Mouse (Mus musculus) forebrain, embryonic 15.5 days (tissue): Measurements from ENCODE around the gene Pard3. TPM values are rescaled to one million over a fixed set of nuclear protein-coding genes. Genes with fewer than 3 reads are reported as not detected.

Experiments
- ATAC-seq: fragments of 200-750 bp; cut with Nextera tagmentation; replicated peaks from 2 replicates; pipeline ENCODE4 v1.8.0; 2017; ENCODE audit warnings: mild to moderate bottlenecking, moderate TSS enrichment, moderate library complexity
- H3K27ac ChIP-seq: fragments of 300-500 bp; sonication (generic); replicated peaks from 2 replicates; pipeline ENCODE4 v1.5.1; 2015; ENCODE audit warnings: mild to moderate bottlenecking, inconsistent platforms
- H3K27me3 ChIP-seq: fragments of 300-500 bp; sonication (generic); 2 replicates; pipeline ENCODE4 v1.6.1; 2015; ENCODE audit warnings: inconsistent platforms
- H3K36me3 ChIP-seq: fragments of 300-500 bp; sonication (generic); 2 replicates; pipeline ENCODE4 v1.6.1; 2015; ENCODE audit warnings: mild to moderate bottlenecking, inconsistent platforms
- H3K4me1 ChIP-seq: fragments of 300-500 bp; sonication (generic); 2 replicates; pipeline ENCODE4 v1.6.1; 2015; ENCODE audit warnings: inconsistent platforms
- H3K4me2 ChIP-seq: fragments of 300-500 bp; sonication (generic); replicated peaks from 2 replicates; pipeline ENCODE4 v1.6.1; 2015; ENCODE audit warnings: mild to moderate bottlenecking, inconsistent platforms
- H3K4me3 ChIP-seq: fragments of 300-500 bp; sonication (generic); 2 replicates; pipeline ENCODE4 v1.5.1; 2015; ENCODE audit warnings: mild to moderate bottlenecking, inconsistent platforms
- H3K9ac ChIP-seq: fragments of 300-500 bp; sonication (generic); replicated peaks from 2 replicates; pipeline ENCODE4 v1.6.1; 2015; ENCODE audit warnings: mild to moderate bottlenecking, inconsistent platforms
- H3K9me3 ChIP-seq: fragments of 300-500 bp; sonication (generic); 2 replicates; pipeline ENCODE4 v1.6.1; 2016; ENCODE audit warnings: inconsistent platforms
- WGBS: fragments of 180-500 bp; shearing (Covaris S2); methylation state at CpG from one replicate; pipeline ENCODE4 v1.1.7; 2015; ENCODE audit warnings: mixed read lengths; 5-methylcytosine and 5-hydroxymethylcytosine counted together
- polyA plus RNA-seq: library from polyadenylated mRNA; unstranded; fragments of >200 nt; fragmentation: Nextera tagmentation; extraction: Ambion mirVana; gene quantifications from 2 replicates; pipeline ENCODE4 v1.2.1, GENCODE M21; 2015

The Pard3 gene
- polyA plus RNA-seq, 1 experiment from 2014 or later: 18.6 TPM

- H3K9ac ChIP-seq: no peak overlapping the region
- H3K9me3 ChIP-seq: no peaks in the 10 kb centered on the region
- no peak overlapping the region for H3K27ac ChIP-seq
- no peaks in the 10 kb centered on the region for H3K27me3 ChIP-seq
- 43% methylated on average over 4 of the region's 4 CpGs for WGBS
- H3K4me3 ChIP-seq: no peak overlapping the region
- H3K4me2 ChIP-seq: no peak overlapping the region
- no peak for ATAC-seq
- H3K4me1 ChIP-seq: peaks cover 5% of the 10 kb centered on the region; the same call in 1 of the 2 replicates
- no peaks in the 10 kb centered on the region for H3K36me3 ChIP-seq
Observed at GRCm38 (mm10) chr8:127145135-127145534, 81.4 kb downstream of the Pard3 start.

DNA sequence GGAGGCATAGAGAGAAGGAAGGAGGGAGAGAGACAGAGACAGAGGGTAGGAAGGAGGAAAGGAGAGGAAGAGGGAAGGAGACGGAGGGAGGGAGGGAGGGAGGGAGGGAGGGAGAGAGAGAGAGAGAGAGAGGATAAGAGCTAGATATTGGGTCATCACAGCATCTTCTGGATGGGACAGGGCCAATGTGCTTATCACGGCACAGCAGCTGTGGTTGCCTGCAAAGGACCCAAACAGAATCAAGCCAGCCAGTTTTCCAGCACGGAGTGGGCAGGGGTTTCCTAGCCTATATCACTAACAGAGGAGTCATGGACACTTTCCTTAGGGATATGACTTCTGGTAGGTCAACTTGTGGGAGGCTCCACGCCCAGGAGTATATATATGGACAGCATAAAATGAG is 82.4 kb downstream of the Pard3 start:
- H3K27ac ChIP-seq: no peak overlapping the region
- H3K9ac ChIP-seq: no peak overlapping the region
- ATAC-seq: no peak
- no peak overlapping the region for H3K4me3 ChIP-seq
- 72% methylated on average over 4 of the region's 4 CpGs for WGBS
- no peak overlapping the region for H3K4me2 ChIP-seq
- H3K27me3 ChIP-seq: no peaks in the 10 kb centered on the region
- H3K4me1 ChIP-seq: peaks cover 5% of the 10 kb centered on the region; the same call in 1 of the 2 replicates
- H3K9me3 ChIP-seq: no peaks in the 10 kb centered on the region
- H3K36me3 ChIP-seq: no peaks in the 10 kb centered on the region

- Histone ChIP-seq H3K4me3 (no peak overlapping the region), H3K36me3 (no peaks in the 10 kb centered on the region), H3K9me3 (no peaks in the 10 kb centered on the region), H3K4me2 (no peak overlapping the region), H3K4me1 (peaks cover 5% of the 10 kb centered on the region; the same call in 1 of the 2 replicates), H3K9ac (no peak overlapping the region), H3K27ac (no peak overlapping the region), H3K27me3 (no peaks in the 10 kb centered on the region)
- 42% methylated on average over 7 of the region's 7 CpGs for WGBS
- ATAC-seq: no peak
Observed at GRCm38 (mm10) chr8:127148821-127149220, 85.1 kb downstream of the Pard3 start.

- H3K4me3 ChIP-seq: no peak overlapping the region
- H3K36me3 ChIP-seq: no peaks in the 10 kb centered on the region
- no peak overlapping the region for H3K4me2 ChIP-seq
- H3K9ac ChIP-seq: no peak overlapping the region
- H3K27ac ChIP-seq: no peak overlapping the region
- ATAC-seq: no peak
- H3K27me3 ChIP-seq: no peaks in the 10 kb centered on the region
- no peaks in the 10 kb centered on the region; the same call in 1 of the 2 replicates for H3K4me1 ChIP-seq
- WGBS: 83% methylated on average over 4 of the region's 4 CpGs
- H3K9me3 ChIP-seq: no peaks in the 10 kb centered on the region
Observed at GRCm38 (mm10) chr8:127150645-127151044, 87.0 kb downstream of the Pard3 start.

DNA sequence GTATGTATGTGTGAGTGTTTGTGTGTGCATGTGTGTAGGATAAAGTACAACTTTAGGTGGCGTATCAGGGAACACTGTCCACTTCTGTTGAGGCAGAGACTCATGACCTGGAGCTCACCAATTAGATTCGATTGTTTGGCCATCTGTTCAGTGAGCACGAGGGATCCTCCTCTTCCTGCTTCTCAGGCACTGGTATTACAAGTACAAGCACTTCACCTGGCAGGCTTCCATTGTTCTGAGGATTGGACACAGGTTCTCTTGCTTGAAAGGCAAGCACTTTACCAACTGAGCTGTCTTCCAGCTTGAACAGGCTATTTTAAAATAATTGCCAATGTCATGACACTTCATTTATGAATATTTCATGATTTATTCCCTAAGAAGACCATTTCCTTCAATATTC is 88.0 kb downstream of the Pard3 start:
- H3K4me1 ChIP-seq: no peaks in the 10 kb centered on the region; the same call in 1 of the 2 replicates
- no peak overlapping the region for H3K9ac ChIP-seq
- no peak overlapping the region for H3K4me3 ChIP-seq
- no peaks in the 10 kb centered on the region for H3K27me3 ChIP-seq
- no peaks in the 10 kb centered on the region for H3K9me3 ChIP-seq
- WGBS: 65% methylated on average over 3 of the region's 3 CpGs
- no peak for ATAC-seq
- no peak overlapping the region for H3K27ac ChIP-seq
- H3K4me2 ChIP-seq: no peak overlapping the region
- H3K36me3 ChIP-seq: no peaks in the 10 kb centered on the region

GRCm38 (mm10) chr8:127157087-127157486 is 93.4 kb downstream of the Pard3 start:
- Histone ChIP-seq H3K27me3 (no peaks in the 10 kb centered on the region), H3K9me3 (no peaks in the 10 kb centered on the region), H3K4me2 (no peak overlapping the region), H3K27ac (no peak overlapping the region), H3K36me3 (no peaks in the 10 kb centered on the region), H3K4me3 (no peak overlapping the region), H3K4me1 (peaks cover 6% of the 10 kb centered on the region), H3K9ac (no peak overlapping the region)
- 48% methylated on average over 8 of the region's 8 CpGs for WGBS
- no peak for ATAC-seq

DNA sequence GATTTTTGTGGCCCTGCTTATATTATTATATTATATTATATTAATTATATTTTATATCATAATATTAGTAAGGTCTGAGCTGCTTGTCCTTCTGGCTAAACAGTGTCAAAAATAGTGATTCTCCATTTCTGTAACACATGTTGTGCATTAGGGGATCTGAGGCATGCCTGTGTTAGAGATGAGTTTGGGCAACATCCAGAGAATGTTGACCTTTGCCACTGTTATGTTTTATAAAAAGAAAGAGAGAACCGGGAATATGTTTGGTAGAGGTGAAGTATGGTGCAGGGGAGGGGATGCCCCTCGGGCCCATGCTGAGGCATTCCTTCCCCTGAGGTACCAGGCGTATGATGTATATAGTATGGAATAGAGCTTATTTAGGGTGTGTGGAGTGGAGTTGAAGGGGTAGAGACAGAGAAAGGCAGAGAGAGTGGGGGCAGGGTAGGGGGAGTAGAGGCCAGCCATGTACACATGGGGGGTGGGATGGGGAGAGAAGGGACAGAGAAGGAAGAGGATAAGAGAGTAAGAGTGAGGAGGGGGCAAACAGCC is 95.8 kb downstream of the Pard3 start:
- no peaks in the 10 kb centered on the region for H3K9me3 ChIP-seq
- no peak overlapping the region for H3K9ac ChIP-seq
- H3K36me3 ChIP-seq: no peaks in the 10 kb centered on the region
- H3K4me1 ChIP-seq: peaks cover 6% of the 10 kb centered on the region
- no peak overlapping the region for H3K4me3 ChIP-seq
- no peak overlapping the region for H3K4me2 ChIP-seq
- no peak overlapping the region for H3K27ac ChIP-seq
- H3K27me3 ChIP-seq: no peaks in the 10 kb centered on the region
- no peak for ATAC-seq
- WGBS: 76% methylated on average over 3 of the region's 3 CpGs

DNA sequence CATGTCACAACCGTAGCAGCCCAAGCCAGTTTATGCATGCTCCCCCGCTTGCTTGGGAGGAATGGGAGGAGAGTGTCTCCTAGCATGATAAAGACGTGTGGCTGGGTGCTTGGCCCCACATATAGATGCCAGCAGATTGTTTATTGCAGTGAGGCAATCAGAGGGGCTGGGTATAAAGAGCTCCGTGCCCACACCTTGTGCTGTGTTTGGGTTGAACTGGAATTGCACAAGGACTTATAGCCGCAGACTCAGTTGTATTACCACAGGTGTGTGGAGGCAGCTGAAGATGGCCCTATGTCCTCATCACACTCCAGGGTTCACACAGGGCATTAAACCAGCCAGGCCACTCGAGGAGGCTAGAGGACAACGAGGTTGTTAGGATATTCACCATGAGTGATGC is 98.2 kb downstream of the Pard3 start:
- Histone ChIP-seq H3K9me3 (no peaks in the 10 kb centered on the region), H3K4me1 (peaks cover 6% of the 10 kb centered on the region), H3K27ac (no peak overlapping the region), H3K4me3 (no peak overlapping the region), H3K9ac (no peak overlapping the region), H3K4me2 (no peak overlapping the region), H3K36me3 (no peaks in the 10 kb centered on the region), H3K27me3 (no peaks in the 10 kb centered on the region)
- 89% methylated on average over 7 of the region's 7 CpGs for WGBS
- ATAC-seq: no peak

GRCm38 (mm10) chr8:127162821-127163220 is 99.1 kb downstream of the Pard3 start:
- Histone ChIP-seq H3K36me3 (no peaks in the 10 kb centered on the region), H3K9ac (no peak overlapping the region), H3K4me3 (no peak overlapping the region), H3K27me3 (no peaks in the 10 kb centered on the region), H3K9me3 (no peaks in the 10 kb centered on the region), H3K4me2 (no peak overlapping the region), H3K4me1 (no peaks in the 10 kb centered on the region), H3K27ac (no peak overlapping the region)
- 69% methylated on average over 1 of the region's 1 CpGs for WGBS
- no peak for ATAC-seq

DNA sequence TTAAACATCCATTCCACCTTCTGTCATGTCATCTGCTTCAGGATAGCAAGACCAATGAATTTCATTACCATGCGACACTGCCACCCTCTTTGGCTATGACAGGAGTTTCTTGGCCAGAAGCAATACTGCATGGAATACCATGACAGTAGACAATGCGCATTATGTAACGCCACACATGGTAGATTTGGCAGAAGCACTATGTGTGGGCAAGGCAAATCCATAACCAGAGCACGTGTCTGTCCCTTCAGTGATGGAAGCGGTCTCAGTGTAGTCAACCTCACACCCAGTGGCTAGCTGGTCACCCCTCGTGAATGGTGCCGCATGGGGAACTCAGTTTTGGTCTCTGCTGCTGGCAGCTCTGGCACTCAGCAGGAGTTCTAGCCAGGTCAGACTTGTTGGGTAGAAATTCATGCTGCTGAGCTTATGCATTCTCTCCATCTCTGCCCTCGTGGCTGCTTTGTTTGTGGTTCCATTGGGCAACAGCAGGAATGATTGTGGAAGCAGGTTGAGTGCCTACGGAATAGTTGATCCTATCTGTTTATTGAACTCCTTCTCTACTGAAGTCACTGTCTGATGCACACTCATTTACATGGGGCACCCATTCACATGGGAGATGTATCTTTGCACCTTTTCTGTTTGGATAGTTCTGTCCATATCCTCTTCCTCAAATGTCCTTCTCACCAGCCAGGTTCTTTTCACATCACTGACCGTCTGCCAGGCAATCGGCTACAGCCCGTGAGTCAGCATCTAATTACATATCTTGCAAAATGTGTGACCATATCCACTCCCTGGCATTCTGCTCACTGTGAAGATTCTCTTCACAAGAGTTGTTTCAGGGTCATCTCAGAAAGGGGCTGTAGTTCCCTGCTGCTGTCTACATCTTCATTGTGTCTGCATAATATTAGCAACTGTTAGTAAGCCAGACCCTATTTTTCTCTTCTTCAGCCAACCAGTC is 100.9 kb downstream of the Pard3 start:
- Histone ChIP-seq H3K4me1 (no peaks in the 10 kb centered on the region), H3K4me3 (no peak overlapping the region), H3K27ac (no peak overlapping the region), H3K36me3 (no peaks in the 10 kb centered on the region), H3K4me2 (no peak overlapping the region), H3K27me3 (no peaks in the 10 kb centered on the region), H3K9ac (no peak overlapping the region), H3K9me3 (no peaks in the 10 kb centered on the region)
- 88% methylated on average over 12 of the region's 12 CpGs for WGBS
- no peak for ATAC-seq

GRCm38 (mm10) chr8:127168496-127168895 is 104.8 kb downstream of the Pard3 start:
- no peaks in the 10 kb centered on the region for H3K36me3 ChIP-seq
- no peak overlapping the region for H3K4me3 ChIP-seq
- H3K9ac ChIP-seq: no peak overlapping the region
- no peak for ATAC-seq
- H3K4me1 ChIP-seq: no peaks in the 10 kb centered on the region
- H3K27me3 ChIP-seq: no peaks in the 10 kb centered on the region
- no peaks in the 10 kb centered on the region for H3K9me3 ChIP-seq
- no peak overlapping the region for H3K4me2 ChIP-seq
- 93% methylated on average over 2 of the region's 2 CpGs for WGBS
- H3K27ac ChIP-seq: no peak overlapping the region

- no peak overlapping the region for H3K4me2 ChIP-seq
- H3K4me3 ChIP-seq: no peak overlapping the region
- H3K36me3 ChIP-seq: no peaks in the 10 kb centered on the region
- no peak overlapping the region for H3K9ac ChIP-seq
- H3K27me3 ChIP-seq: no peaks in the 10 kb centered on the region
- no peaks in the 10 kb centered on the region for H3K4me1 ChIP-seq
- H3K27ac ChIP-seq: no peak overlapping the region
- H3K9me3 ChIP-seq: no peaks in the 10 kb centered on the region
- WGBS: 98% methylated on average over 5 of the region's 5 CpGs
- ATAC-seq: no peak
Observed at GRCm38 (mm10) chr8:127169361-127169760, 105.7 kb downstream of the Pard3 start.
